Mouse (Mus musculus) CD4-positive, CD25-positive, alpha-beta regulatory T cell (primary cell): ENCODE results near the gene Med7. TPM values are rescaled to one million over a fixed set of nuclear protein-coding genes. Genes with fewer than 3 reads are reported as not detected.

ENCODE experiments used
- polyA plus RNA-seq: library from polyadenylated mRNA; unstranded; fragments of 100-300 nt; shearing (Covaris generic); gene quantifications from one replicate; pipeline ENCODE4 v1.2.1, GENCODE M21; 2017

The Med7 gene
- polyA plus RNA-seq = 68.9 TPM

DNA sequence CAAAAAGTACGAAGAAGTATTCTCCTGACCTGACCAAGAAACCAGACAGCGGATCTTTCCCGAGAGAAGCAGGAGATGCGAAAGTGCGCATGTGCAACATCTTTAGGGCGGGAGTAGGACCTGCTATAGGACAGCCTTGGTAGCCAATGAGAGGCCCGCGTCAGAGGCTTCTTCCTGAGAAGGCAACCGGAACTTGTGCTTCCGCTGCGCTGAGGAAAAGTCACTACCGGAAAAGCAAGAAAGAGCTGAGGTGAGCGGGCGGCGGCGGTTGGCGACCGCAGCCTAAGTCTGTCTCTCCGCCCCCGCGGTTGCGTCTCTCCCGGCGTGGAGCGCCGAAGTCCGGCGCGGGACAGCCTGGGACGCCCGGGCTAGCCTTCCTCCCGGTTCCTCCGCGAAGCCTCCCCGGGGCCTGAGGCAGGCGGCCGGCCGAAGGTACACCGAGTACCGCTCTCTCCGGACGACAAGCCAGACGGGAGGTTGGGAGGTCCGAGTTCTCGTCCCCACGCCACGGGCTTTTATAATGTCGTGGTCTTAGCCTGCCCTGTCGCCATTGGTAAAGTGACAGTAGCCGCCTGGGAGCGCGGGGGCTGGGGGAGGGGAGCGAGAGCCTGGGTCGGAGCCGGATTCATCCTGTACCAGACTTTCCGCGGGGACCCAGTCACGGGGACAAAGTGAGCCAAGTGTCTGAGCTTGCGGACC lies at the start of gene Med7:
Med7 (plus strand) TSS at position 166 of the 699 bp plus-strand sequence.

DNA sequence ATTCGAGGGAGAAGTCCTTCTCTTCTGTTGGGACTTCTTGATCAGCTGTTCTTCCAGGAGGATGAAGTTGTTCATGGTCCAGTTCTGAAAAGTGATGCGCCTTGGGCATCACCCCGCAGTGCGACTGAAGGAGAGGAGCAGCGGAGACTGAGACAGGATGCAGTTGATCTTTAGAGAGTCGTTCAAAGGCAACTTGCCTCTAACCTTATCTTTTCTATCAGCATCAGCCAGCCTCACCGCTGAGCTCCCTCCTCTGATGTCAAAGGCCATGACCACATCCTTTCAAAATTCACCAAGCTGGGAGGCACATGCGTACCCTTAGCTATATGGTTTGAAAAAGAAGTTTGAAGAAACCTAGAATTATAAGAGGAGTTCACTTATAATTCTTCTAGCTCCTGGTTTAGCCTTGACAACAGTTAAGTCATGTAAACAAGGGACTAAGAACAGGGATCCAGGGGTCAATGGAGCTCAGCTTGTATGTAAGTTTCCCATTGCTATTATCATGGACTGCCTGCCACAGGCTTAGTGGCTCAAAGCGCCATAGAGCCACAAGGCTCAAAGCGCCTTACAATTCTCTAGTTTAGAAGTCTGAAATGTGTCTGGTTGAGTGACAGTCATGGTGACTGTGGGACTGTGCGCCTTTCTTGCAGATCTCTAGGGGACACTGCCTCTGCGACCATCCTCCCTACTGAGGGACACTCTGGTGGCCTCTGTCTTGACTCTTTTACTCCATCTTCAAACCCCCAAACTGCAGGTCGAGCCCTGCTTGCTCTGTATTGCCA lies 47.2 kb upstream of the Med7 start, which contains the start of gene Itk:
Itk (minus strand) TSS at position 180 of the 782 bp plus-strand sequence.

DNA sequence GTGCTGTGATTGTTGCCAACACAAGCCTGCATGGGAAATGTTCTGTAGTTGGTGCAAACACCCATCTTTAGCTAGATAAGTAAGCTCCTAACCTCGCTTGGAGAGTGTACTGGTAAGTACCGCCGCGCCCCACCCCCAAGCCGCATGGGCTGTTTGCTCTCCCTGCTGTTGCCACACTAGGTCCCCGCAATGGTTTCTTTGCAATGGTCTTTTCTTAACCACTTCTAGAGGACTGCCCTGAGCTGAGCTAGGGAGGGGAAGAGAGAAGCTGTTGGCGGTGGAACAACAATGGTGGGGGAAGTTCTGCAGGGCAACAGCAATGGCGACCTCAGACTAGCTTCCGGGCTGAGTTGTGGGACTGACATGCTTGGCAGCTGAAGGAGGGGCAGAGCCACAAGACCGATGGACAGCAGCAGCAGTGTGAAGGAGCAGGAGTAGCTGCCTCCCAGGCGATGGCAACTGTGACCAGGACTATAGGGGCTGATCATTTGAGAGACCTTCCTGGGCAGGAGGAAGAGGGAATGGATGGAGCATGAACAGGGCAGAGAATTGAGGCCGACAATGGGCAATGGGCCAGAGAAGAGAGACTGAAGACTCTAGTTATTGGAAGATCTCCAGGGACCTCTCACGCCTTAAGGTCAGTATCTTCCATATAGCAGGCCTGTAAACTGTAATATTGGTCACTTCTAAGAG lies 40.4 kb upstream of the Med7 start, which contains the start of gene Fam71b:
Fam71b (plus strand) TSS at position 393 of the 693 bp plus-strand sequence.

DNA sequence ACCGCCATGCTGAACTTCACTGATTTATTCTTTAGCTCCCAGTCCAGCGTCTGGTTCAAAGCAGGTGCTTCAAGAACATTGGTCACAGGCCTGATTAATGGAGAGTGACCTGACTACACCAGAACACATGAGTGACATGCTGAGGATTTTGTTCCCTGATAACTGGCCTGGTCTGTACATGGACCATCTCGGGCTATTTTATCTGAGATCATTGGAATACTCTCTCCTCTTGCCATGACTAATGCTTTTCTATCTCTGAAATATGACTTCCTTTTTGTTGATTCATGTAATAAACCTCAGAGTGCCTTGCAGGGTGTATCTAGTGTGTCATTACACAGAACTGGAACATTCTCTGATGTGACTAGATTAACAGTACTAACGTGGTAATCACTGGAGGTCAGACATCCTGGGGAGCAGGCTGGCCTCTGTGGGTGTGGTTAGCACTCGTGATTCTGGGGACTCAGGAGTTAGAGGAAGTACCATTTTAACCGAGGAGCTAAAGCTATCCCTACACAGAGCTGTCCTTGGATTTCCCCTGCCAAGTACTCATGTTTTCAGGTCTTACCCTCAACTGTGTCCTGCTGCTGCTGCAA lies 17.8 kb downstream of the Med7 start, which contains the start of gene Havcr2:
Havcr2 (plus strand) TSS at position 483 of the 593 bp plus-strand sequence.

Other genes starting within 250 kb of the Med7 start
- gene Fndc9, start 201.4 kb upstream of the Med7 start, polyA plus RNA-seq = 0.32 TPM
- 133 TPM for gene Cyfip2, start 124.1 kb upstream of the Med7 start, polyA plus RNA-seq
- gene Itk, start 47.4 kb upstream of the Med7 start, polyA plus RNA-seq = 272 TPM
- gene Fam71b, start 40.4 kb upstream of the Med7 start, polyA plus RNA-seq = 0.51 TPM
- 1.3 TPM for gene Havcr2, start 18.0 kb downstream of the Med7 start, polyA plus RNA-seq
- gene Gm12169, start 87.3 kb downstream of the Med7 start, polyA plus RNA-seq = 0.34 TPM
- not detected for gene BC053393, start 134.6 kb downstream of the Med7 start, polyA plus RNA-seq
- gene Dppa1, start 192.3 kb downstream of the Med7 start, polyA plus RNA-seq = not detected